Mouse (Mus musculus) cerebellum, adult 18-20 months (tissue): ENCODE measurements at regions not wholly inside any gene's neighbourhood (a gene's known extent, or its start where the extent isn't known, plus 50 kb on each side); places are given as distances from the start of the nearest gene placed in this dataset.

ENCODE experiments used
- DNase-seq, 2 experiments: peaks; one replicate each; pipeline ENCODE4 v3.0.0; 2021

DNA sequence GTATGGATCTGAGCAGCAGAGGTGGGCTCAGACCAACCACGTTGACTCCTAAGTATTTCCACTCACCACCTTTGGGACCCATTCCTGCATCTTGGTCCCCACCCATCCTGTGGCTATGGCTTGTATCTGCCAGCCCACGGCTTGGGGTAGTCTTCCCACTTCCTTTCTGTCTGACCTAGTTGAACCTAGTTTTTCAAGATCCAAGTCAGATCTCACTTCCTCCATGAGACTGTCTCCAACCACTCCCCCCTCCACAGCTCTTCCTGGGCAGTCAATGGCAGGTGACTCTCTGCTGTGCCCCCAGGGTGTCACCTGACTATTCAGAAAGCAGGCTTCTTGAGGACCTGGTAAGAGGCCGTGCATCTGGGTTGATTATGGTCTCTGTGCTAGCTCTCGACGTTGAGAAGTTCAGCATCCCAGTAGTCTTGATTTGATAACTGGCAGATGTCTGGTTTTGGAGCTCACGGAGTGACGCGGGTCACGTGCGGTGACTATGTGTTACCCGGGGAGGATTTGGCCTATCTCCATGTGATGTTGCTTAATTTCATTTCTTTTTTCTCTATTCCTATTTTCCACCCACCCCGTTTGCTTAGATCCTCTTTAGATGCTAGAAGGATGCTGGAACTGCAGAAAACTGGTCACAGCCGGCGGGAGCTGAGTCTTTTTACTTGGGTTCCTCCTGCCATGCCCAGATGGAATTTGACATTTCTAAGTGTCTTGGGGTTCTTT lies 147.5 kb upstream of the Mrps10 start:
- DNase-seq: no peak

DNA sequence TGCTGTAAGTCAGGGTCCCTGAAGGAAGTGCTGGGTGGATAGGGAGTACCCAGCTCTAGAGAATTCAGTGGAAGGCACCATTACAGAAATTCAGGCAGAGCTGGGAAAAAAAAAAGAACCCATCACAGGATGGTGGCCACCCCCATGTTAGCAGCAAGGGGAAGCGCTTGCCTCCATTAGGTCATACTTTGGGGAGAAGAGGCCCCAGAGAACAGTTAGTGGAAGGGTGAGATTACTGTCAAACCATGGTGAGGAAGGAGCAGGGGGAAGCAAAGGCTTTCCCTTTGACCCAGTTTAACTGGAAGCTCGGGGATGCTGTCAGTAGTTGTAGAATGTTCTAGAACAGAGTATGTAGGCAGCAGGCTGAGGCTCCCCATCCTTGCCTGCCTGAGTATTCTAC lies 148.8 kb upstream of the Mrps10 start:
- DNase-seq: no peak

DNA sequence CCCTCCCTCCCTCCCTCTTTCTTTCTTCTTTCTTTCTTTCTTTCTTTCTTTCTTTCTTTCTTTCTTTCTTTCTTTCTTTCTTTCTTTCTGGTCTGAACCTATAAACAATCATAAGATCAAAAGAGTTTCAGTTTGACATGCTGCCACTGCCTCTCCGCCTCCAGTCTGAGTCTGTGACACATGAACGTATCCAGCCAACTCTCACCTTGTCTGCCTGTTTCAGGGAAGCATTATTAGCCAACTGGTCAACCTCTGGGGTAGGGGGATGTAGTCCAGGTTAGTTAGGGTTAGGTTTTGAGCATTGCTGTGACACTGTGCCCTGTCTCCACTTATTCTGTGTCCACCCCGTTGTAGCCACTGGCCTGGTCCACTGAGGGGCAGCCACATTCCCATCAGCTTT lies 152.2 kb upstream of the Mrps10 start:
- DNase-seq: no peak

DNA sequence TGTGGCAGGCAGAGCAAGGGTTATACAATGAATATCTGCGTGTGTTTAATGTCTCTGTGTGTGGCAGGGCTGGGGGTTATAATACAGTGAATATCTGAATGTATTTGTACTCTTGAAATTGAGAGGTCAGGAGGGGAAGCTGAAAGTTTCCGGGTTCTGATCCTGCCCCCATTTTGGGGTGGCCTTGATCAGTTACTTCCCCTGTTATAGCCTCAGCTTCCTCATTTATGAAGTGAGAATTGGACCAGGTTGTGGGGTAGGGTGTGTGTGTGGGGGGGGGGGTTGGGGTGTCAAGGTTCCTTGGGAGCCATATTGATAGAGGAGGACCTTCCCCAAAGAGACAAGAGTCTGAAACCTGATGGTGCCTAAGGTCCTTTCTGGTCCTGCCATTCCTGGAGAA lies 152.8 kb upstream of the Mrps10 start:
- DNase-seq: no peak

DNA sequence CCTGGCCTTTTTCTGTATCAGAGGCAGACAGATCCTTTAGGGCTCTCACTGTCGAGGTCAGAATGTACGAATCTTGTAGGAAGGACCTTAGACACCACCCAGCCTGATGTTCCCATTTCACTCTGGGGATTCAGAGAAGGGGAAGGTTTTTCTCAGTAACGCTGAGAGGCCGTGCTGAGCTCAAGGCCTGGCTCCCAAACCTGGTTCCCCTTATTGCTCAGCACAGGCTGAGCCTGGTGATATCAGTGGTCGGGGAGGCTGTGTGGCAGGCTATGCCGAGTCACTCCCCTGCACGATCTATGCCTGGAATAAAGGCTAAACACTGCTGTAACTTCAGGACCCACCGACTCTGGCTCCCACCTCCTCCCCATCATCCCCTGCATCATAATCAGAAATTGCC lies 154.6 kb upstream of the Mrps10 start:
- DNase-seq: no peak

DNA sequence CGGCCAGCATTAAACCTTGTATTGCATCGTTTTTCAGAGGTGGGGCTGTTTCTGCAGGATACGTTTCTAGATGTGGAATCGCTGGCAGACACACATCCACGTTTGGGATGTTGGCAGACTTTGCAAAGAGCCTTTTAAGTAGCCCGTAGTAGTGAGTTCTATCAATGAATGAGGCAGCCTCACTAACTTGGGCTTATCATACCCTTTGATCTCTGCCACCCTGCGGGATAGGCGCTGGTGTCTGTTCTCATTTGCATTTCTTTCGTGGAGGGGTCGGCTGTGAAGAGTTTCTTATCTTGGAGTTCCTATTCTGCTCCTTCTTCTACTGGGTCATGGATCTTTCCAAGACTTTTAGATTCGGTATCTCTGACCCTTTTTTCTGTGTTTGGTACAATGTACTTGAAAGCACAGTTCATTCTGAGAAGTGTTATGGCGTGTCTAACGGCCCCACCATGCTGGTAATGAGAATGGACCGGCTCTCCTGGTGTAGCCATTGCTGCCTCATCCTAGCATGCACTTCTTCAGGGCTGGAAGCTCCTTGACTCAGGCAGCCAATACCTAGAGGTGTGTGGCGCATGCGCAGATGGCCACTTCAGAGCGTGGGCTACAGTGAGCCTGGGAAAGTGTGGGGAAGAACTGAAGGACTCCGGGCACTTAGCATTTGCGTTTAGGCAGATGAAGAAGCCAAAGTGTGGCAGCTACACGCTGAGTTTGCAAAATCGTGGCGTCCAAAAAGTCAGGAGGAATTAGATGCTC lies 158.1 kb upstream of the Mrps10 start:
- DNase-seq: no peak

DNA sequence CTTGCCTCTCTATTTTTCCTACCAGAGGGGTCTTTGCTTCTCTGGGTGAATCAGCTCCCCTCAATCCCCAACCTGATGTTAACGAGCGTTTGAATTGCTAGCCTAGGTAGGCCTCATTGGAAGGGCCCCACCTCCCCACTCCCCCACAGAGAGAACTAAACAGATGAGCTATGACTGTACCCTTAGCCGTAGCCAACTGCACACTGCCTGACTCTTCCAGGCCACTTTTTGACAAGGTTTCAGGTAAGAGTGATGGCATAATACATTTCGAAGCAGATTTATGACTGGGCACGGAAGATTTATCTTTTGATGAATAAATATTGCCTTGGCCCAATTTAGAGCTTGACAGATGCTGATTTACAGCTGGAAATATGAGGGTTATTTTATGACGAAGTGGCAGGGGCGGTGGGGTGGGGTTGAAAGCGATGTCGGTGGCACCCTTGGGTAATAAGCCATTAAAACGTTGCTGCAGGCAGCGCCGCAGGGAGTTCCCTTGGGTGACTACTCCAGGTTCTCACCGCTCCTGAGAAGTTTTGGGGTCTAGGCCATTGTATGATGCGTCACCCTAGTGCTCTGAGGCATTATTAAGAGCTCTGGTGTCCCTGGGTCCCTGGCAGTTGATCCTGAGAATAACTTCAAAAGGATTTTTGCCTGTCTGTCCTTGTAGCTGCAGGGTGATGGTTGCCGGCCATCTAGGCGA lies 159.7 kb upstream of the Mrps10 start:
- DNase-seq: no peak

DNA sequence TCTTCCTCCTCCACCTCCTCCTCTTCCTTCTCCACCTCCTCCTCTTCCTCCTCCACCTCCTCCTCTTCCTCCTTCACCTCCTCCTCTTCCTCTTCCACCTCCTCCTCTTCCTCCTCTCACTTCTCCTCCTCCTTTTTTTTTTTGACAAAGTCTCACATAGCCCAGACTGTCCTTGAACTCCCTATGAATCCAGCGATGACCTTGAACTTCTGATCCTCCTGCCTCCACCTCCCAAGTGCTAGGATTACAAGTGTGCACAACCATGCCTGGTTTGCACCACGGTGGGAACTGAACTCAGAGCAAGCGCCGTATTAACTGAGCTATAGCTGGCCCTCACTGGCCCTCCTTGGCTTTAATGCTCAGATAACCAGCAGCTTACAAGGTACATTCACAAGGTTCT lies 161.2 kb upstream of the Mrps10 start:
- no peak for DNase-seq

DNA sequence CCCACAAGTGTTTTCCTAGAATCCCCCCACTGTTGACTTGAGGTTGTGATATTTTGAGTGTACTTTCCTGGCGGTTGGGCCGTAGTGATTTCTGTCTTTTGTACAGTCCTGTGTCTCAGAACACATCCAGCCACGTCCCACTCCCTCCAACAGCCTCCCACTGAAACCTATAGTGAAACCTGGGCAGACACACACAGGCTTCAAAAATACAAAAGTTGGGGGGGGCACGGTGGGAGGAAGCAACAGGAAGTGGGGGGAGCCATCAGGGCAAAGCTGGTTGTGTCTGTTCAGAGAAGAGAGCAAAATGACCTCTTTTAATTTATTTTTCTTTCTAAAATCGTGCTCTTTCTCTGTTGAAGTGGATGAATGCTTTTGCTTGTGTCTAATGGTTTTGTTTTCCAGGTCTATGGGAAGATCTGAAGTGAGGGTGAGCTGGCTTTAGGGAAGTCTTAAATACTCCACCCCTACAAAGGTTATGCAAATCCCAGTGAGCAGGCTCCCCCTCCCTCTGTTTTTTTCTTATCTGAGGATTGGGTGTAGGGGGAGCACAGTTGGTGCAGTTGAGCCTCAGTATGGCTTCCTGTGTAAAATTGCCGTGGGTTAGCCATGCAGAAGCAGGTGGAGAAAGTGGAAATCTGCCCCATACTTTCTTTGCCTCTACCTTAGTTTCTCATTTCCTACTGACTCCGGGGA lies 164.1 kb upstream of the Mrps10 start:
- DNase-seq: no peak

DNA sequence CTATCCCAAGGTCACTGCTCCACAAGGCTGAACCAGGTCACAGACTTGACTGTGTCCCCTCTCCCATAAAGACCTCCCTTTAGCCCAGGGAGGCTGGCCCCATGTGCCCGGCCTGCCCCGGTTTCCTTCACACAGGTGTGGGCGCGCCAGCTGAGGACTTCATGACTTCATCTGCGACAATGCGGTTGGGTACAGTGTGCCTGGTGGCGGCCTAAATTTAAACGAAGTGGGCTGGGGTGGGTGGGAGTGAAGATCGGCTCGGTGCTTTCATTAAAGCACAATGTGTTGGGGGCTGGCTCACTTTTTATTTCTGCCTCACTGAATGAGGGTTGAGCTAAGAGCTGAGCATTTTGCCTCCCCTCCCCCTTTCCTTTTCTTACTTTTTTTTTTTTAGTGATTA lies 169.5 kb upstream of the Mrps10 start:
- DNase-seq: no peak

DNA sequence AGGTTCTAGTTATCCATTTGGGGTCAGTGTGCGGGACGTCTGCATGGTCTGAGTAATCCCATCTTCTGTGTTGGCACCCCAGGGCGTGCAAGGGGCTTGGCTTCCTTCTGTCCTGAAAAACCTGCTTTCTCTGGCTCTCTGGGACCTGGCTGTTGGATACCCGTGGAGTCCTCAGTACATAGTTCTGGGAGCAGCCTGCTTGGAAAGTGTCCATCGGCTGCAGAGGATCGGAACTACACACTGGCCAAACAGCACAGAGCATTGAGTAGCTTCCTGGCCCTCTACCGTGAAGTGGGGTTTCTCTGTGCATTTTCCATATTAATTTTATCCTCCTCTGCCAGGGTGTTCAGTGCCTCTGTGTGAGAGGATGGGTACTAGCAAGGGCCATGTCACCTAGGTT lies 170.7 kb upstream of the Mrps10 start:
- peak in 1 of 2 experiments; percentile 3 for DNase-seq

DNA sequence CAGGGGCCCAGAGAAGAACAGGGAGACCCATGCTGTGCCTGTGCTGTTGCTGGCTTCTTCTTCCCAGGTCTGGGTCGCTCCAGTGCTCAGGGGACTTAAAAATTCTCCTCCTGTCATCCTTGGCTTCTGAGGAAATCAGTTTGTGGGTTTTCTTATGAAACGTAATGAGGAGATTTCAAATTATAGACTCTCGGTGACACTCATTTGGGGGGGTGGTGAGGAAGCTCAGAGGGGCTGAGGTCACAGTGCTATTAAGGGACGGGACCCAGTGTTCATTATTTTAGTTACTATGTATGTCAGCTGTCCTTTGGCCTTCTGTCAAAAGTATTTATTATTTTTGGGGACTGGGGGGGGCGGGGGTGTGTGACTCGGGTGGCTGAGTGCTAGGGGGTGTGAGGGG lies 171.7 kb upstream of the Mrps10 start:
- DNase-seq: no peak

DNA sequence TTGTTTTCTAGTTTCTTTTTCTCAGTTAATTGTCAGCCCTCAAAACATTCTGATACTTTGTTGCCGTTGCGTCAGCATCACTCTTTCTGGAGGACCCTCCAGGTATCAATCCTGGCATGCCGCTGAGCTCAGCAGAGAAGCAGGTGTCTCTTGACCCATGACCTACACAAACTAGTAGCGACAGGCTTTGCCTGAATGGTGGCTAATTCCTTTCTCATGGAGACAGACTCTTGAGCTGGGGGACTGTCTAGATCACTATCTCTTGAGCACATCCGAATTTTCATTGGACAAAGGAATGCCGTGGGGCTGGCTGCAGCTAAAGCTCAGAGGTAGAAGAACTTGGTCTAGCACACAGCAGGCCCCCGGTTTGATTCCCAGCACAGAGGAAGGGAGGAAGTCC lies 172.7 kb upstream of the Mrps10 start:
- DNase-seq: no peak

DNA sequence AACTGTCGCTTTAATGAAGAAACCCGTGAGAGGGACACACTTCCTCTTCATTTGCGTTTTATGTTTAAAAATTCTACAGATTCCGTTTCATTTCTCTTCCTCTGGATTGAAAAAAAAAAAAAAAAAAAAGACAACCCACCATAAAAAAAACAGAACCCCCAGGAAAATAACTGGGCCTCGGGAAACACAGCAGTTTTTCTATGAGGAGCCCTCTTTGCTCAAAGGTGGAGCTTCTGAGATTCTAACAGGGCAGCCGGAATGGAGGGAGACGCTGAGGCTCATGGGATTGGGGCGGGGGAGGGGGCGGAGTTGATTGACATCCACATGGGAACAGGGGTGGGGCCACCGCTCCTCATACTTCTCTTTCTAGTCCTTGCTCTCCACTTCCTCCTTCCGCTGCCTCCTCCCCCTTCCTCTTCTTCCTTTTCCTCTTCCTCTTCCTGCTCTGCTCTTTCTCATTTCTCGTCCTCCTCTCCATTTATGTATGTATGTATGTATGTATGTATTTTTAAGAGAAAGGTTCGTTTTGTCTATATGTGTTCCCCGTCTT lies 174.1 kb upstream of the Mrps10 start:
- no peak for DNase-seq

DNA sequence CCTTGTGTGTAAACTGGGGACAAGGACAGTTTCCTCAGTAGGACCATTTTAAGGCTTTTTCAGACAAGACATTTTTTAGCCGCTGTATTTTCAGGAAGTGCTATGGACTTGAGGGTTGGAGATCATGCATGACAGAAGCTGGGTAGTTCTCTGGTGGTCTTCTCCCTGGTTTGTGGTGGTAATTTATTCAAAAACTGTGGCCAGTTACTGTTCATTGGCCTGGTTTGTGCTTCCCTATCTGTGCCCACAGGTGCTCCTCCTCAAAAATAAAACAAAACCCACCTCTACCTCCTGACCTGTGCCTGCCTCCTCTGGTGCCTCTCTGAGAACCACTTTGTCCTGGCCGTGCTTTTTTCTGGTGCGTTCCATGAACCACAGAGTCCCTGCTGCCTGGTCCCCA lies 177.3 kb upstream of the Mrps10 start:
- no peak for DNase-seq

DNA sequence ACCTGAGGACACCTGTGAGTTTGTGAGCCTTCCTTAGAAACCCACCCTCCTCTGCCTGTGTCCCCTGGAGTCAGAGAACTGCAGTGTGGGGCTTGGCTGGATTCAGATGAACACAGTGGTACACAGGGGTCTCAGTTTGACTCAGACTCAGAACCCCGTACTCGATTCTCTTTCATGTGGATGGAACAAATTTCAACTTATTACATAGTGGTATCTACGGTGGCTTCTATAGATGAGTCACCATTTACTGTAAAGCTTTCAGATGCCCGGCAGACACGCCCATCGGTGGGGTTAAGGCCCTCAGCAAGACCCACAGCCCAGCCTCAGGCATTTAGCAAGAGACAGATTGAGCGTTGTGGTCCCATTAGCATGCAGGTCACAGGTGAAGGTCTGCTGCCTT lies 178.9 kb upstream of the Mrps10 start:
- DNase-seq: no peak

DNA sequence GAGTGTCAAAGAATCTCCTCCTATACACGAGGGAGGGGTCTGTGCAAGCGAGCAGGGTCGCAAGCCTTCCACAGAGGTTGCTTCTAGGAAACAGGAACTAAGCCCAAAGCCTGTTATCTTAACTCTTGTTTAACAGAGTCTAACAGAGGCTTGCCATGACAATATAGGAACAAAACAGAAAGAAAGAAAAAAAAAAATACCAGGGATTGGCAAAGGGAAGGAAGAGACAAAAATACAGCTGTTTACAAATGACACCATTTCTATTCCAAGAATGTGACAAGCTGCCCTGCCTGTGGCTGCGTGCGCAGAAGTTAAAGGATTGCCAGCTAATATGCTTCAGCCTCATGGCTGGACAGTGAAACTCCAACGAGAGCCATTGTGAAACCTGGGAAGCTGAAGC lies 173.8 kb upstream of the Ubr2 start:
- no peak for DNase-seq

DNA sequence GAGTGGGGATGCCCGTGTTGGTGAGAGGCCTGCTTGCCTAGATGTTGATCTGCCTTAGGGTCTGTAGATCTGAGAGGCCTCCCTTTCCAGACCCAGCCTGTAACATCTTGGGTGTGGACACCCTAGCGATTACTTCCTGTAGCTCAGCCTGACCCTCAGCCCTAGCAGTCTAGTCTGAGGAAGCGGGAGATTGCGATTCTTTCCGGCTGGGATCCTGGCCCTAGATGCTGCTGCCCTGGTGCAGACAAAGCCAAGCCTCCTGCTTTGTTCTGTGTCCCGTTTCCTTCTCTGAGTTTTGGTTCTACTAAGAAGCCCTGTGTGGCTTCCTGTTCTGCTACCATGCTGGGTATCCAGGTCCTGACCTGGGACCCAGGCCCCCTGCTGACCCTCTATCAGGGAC lies 171.8 kb upstream of the Ubr2 start:
- DNase-seq: no peak

DNA sequence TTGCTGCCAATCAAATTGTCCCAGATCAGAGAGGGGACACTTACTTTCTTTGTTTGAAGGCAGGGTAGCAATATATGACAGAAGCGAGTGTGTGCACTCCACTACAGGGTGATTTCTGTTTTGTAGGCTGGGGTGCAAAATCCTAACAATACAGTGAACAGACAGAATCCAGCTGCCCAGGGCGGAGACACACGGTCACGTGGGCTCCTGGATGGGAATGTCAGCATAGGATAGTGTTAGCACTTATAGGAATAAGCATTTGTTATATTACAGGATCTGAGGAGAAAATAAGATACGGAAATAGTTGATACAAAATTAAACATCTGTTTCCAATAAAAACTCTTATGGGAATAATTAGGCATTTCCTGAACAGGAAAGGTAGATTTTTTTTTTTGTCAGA lies 169.1 kb upstream of the Ubr2 start:
- no peak for DNase-seq

DNA sequence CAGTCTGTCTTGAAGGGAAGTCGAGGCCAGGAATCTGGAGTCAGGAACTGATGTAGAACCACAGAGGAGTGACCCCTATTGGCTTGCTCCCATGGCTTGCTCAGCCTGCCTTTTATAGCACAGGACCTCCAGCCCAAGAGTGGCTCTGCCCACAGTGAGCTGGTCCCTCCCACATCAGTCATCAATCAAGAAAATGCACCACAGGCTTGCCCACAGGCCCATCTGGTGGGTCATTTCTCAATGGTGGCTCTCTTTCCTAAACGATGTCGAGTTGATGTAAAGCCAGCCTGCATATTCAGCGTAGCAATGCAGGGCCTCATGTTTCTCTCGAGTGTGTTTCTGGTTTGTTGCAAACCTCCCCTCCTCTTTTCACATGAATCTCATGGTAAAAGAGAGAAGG lies 168.3 kb upstream of the Ubr2 start:
- no peak for DNase-seq

DNA sequence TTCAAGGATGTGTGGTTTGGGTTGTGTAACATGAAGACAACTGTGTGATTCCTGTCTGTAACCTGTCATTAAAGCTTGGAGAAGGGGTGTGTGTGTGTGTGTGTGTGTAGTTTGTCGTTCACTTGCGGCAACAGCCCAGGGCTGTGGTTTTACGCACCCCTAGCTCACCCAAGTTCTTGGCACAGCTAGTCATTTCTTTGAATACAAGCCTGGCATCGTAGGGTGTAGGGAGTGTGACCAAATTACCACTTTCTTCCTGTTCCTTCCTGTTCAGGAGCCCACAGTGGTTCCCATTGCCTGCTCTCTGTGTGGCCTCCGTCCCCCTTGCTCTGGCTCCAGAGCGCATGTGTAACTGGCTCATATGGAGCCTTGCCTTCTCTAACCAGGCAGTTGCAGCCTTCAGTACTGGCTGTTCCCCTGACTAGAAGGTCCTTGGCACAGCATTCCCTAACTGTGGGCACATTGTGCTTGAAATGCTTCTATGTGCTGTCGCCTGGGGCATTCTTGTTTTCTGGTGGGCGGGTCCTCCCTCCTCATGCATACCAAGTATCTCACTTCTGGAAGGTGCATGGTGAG lies 167.4 kb upstream of the Ubr2 start:
- no peak for DNase-seq

DNA sequence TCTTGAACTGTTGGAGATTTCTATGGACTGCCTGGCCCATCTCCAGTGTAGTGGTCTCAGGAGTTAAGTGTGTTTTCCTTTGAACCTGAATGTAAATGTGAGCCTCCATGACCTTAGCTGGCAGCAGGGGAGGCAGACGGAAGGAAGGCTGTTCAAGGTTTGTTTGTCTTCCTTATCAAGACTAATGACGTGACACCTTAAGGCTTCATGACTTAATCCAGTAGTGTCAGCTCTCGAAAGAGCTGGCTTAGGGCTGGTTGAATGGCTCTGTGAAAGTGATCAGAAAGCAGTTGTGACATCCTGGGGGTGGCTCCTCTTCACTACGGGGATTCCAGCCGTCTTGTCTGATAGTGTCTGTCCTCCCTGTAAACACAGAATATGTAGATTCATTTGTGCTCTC lies 166.0 kb upstream of the Ubr2 start:
- no peak for DNase-seq

DNA sequence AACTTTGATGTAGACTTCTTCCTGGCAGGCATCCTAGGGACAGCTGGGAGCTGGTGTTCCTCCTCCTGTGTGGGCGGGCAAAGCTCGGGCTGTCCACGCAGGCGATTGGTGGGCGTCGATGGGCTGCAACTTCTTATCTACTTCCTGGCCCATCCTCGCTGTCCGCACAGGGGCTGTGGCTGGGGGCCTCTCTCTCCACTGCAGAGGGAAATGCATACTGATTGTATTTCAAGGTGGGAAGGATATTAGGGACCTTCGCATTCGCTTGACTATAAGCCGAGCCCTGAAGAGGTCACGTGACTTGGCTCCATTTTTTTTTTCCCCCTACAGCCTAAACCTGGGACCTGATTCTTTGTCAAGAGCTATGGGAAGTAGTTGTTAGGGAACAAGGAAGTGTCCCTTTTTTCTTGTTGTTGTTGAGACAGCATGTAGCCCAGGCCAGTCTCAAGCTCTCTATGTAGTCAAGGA lies 164.4 kb upstream of the Ubr2 start:
- DNase-seq: peak in 1 of 2 experiments; percentile 11
